Mouse (Mus musculus) spleen, adult 2 months (tissue): ENCODE data around the gene Gnpat.
"Not testable (repeated sequence)": the region's sequence is repeated elsewhere in the genome, so short reads cannot be mapped to it uniquely, and the experiment has no call there.

Experiments
- CTCF ChIP-seq: fragments of 200-500 bp; IDR thresholded peaks from 2 replicates; pipeline ENCODE4 v1.5.1; 2011; ENCODE audit warnings: mild to moderate bottlenecking, inconsistent platforms; ENCODE audit not compliant: insufficient read depth, insufficient read length, insufficient replicate concordance; ENCODE audit errors: extremely low read depth
- POLR2A ChIP-seq: fragments of 200-500 bp; IDR thresholded peaks from 2 replicates; pipeline ENCODE4 v1.6.1; 2011; ENCODE audit warnings: low read depth, low read length, inconsistent platforms

DNA sequence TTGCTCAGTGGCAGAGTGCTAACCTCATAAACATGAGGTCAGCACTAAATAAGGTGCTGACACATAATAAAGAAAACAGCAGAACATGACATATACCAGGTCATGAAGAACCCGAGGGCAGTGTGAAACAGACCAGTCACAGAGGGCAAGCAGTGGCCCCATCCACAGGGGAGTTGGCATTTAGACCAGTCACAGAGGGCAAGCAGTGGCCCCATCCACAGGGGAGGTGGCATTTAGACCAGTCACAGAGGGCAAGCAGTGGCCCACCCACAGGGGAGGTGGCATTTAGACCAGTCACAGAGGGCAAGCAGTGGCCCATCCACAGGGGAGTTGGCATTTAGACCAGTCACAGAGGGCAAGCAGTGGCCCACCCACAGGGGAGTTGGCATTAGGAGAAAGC is 19.9 kb upstream of the Gnpat start:
- not testable (repeated sequence) for TF ChIP-seq CTCF, POLR2A
